Comparison of ENCODE assay signal across 11 mouse cellular contexts in genomic region chr2:65236644-65237043, GRCm38 (mm10). TPM values are rescaled to one million over a fixed set of nuclear protein-coding genes. Genes with fewer than 3 reads are reported as not detected.
DNase-seq lines count a peak whose midpoint lies in the region; ATAC-seq and TF ChIP-seq lines count a peak whose summit lies in the region.
"Had no signal": no experiment of that assay in that cellular context is flagged by ENCODE, and none has a peak within 500 bp of the region (broad histone marks: within the 10 kb centered on the region; RNA-seq: fewer than 3 reads in every experiment).

No protein-coding gene starts in this region.

- 73% methylated on average over 8 of the region's 8 CpGs for WGBS in embryonic facial prominence, embryonic 15.5 days
- 87% methylated on average over 8 of the region's 8 CpGs for WGBS in embryonic facial prominence, embryonic 10.5 days
- WGBS in kidney, adult 2 months: 40% methylated on average over 8 of the region's 8 CpGs
- 81% methylated on average over 8 of the region's 8 CpGs for WGBS in midbrain, embryonic 14.5 days
- 81% methylated on average over 8 of the region's 8 CpGs for WGBS in midbrain, embryonic 13.5 days
- 81% methylated on average over 8 of the region's 8 CpGs for WGBS in stomach, embryonic 14.5 days

- H3K36me3 ChIP-seq in embryonic facial prominence, embryonic 15.5 days: no peaks in the 10 kb centered on the region
- H3K36me3 ChIP-seq in embryonic facial prominence, embryonic 10.5 days (replicated peaks): no peaks in the 10 kb centered on the region
- no peaks in the 10 kb centered on the region; the same call in 1 of the 2 replicates for H3K36me3 ChIP-seq in kidney, adult 2 months (ENCODE audit: control insufficient read depth, insufficient read depth, low read length)
- H3K36me3 ChIP-seq in midbrain, embryonic 14.5 days (ENCODE audit: control insufficient read depth, insufficient read depth, low read length): no peaks in the 10 kb centered on the region
- H3K36me3 ChIP-seq in midbrain, embryonic 13.5 days: no peaks in the 10 kb centered on the region
- H3K36me3 ChIP-seq in stomach, embryonic 14.5 days (ENCODE audit: control insufficient read depth, insufficient read depth, low read length): no peaks in the 10 kb centered on the region

- no peak for ATAC-seq in embryonic facial prominence, embryonic 15.5 days (ENCODE audit: insufficient number of reproducible peaks, low FRiP score, low TSS enrichment, low read depth)
- no peak for ATAC-seq in midbrain, embryonic 14.5 days (ENCODE audit: low FRiP score, low TSS enrichment)
- ATAC-seq in midbrain, embryonic 13.5 days: no peak
- ATAC-seq in stomach, embryonic 14.5 days (ENCODE audit: insufficient number of reproducible peaks, insufficient read depth, low FRiP score, low read depth): no peak

- H3K9ac ChIP-seq in embryonic facial prominence, embryonic 15.5 days: no peak overlapping the region
- H3K9ac ChIP-seq in midbrain, embryonic 14.5 days (replicated peaks; ENCODE audit: low read length): no peak overlapping the region
- no peak overlapping the region for H3K9ac ChIP-seq in midbrain, embryonic 13.5 days (replicated peaks)
- H3K9ac ChIP-seq in stomach, embryonic 14.5 days (replicated peaks; ENCODE audit: low read depth, low read length): no peak overlapping the region

- no peak for DNase-seq in embryonic facial prominence, embryonic 10.5 days (ENCODE audit: low spot score)
- no peak for DNase-seq in kidney, adult 2 months
- DNase-seq in kidney, postnatal 4 days: no peak
- peak; percentile 15 for DNase-seq in midbrain, embryonic 14.5 days
- no peak for DNase-seq in layer of hippocampus, adult 9-11 months
- DNase-seq: kidney, postnatal 36 days; lung, postnatal 4 days had no signal

- no peak for TF ChIP-seq POLR2A in kidney, adult 2 months (IDR thresholded peaks at IDR 0.05; ENCODE audit: low read depth, low read length)

- H3K27ac ChIP-seq in embryonic facial prominence, embryonic 15.5 days (replicated peaks): no peak overlapping the region
- H3K27ac ChIP-seq in embryonic facial prominence, embryonic 10.5 days (replicated peaks): no peak overlapping the region
- H3K27ac ChIP-seq in kidney, adult 2 months (ENCODE audit: insufficient read depth, low read depth, low read length): peak overlapping the region; percentile 98
- no peak overlapping the region for H3K27ac ChIP-seq in midbrain, embryonic 14.5 days (replicated peaks; ENCODE audit: low read depth, low read length)
- no peak overlapping the region for H3K27ac ChIP-seq in midbrain, embryonic 13.5 days
- no peak overlapping the region for H3K27ac ChIP-seq in stomach, embryonic 14.5 days (ENCODE audit: low read length)

- peak overlapping the region; percentile 95 for H3K4me2 ChIP-seq in embryonic facial prominence, embryonic 15.5 days (replicated peaks)
- no peak overlapping the region for H3K4me2 ChIP-seq in midbrain, embryonic 14.5 days (ENCODE audit: low read length)
- H3K4me2 ChIP-seq in midbrain, embryonic 13.5 days (replicated peaks): no peak overlapping the region
- peak overlapping the region; percentile 84 for H3K4me2 ChIP-seq in stomach, embryonic 14.5 days (replicated peaks; ENCODE audit: low read depth, low read length)

- no peak overlapping the region for H3K4me3 ChIP-seq in embryonic facial prominence, embryonic 15.5 days (replicated peaks)
- no peak overlapping the region for H3K4me3 ChIP-seq in embryonic facial prominence, embryonic 10.5 days
- peak overlapping the region; percentile 53 for H3K4me3 ChIP-seq in kidney, adult 2 months (ENCODE audit: insufficient read depth, low read depth, low read length)
- no peak overlapping the region for H3K4me3 ChIP-seq in midbrain, embryonic 14.5 days (replicated peaks; ENCODE audit: low read depth, low read length)
- no peak overlapping the region for H3K4me3 ChIP-seq in midbrain, embryonic 13.5 days (replicated peaks)
- peak overlapping the region; percentile 79; the same call in 1 of the 2 replicates for H3K4me3 ChIP-seq in stomach, embryonic 14.5 days (ENCODE audit: low read depth, low read length)
- H3K4me3 ChIP-seq: erythroblast, embryonic 14.5 days had no signal

- H3K9me3 ChIP-seq in embryonic facial prominence, embryonic 15.5 days (replicated peaks): no peaks in the 10 kb centered on the region
- no peaks in the 10 kb centered on the region for H3K9me3 ChIP-seq in embryonic facial prominence, embryonic 10.5 days
- H3K9me3 ChIP-seq in midbrain, embryonic 14.5 days (ENCODE audit: control insufficient read depth, low read length): no peaks in the 10 kb centered on the region
- H3K9me3 ChIP-seq in midbrain, embryonic 13.5 days: no peaks in the 10 kb centered on the region
- H3K9me3 ChIP-seq in stomach, embryonic 14.5 days (ENCODE audit: control insufficient read depth, low read depth, low read length): no peaks in the 10 kb centered on the region

- no peaks in the 10 kb centered on the region for H3K27me3 ChIP-seq in embryonic facial prominence, embryonic 15.5 days
- H3K27me3 ChIP-seq in embryonic facial prominence, embryonic 10.5 days (replicated peaks; ENCODE audit: low read depth, poor library complexity, severe bottlenecking): peaks cover 54% of the 10 kb centered on the region
- H3K27me3 ChIP-seq in kidney, adult 2 months (replicated peaks; ENCODE audit: control insufficient read depth, insufficient read depth, low read length): no peaks in the 10 kb centered on the region
- peaks cover 11% of the 10 kb centered on the region; the same call in 1 of the 2 replicates for H3K27me3 ChIP-seq in midbrain, embryonic 14.5 days (ENCODE audit: control insufficient read depth, insufficient read depth, low read length)
- peaks cover 22% of the 10 kb centered on the region for H3K27me3 ChIP-seq in midbrain, embryonic 13.5 days
- H3K27me3 ChIP-seq in stomach, embryonic 14.5 days (ENCODE audit: control insufficient read depth, insufficient read depth, low read length): no peaks in the 10 kb centered on the region

- no peak for TF ChIP-seq CTCF in kidney, adult 2 months (conservative IDR thresholded peaks at IDR 0.05; ENCODE audit: insufficient read depth, insufficient read length, low read depth, low read length)

- H3K4me1 ChIP-seq in embryonic facial prominence, embryonic 15.5 days: peaks cover 16% of the 10 kb centered on the region; the same call in 1 of the 2 replicates
- H3K4me1 ChIP-seq in embryonic facial prominence, embryonic 10.5 days: peaks cover 20% of the 10 kb centered on the region
- H3K4me1 ChIP-seq in kidney, adult 2 months (ENCODE audit: control insufficient read depth, insufficient read depth, low read length): peaks cover 16% of the 10 kb centered on the region; the same call in 1 of the 2 replicates
- peaks cover 6% of the 10 kb centered on the region; the same call in 1 of the 2 replicates for H3K4me1 ChIP-seq in midbrain, embryonic 14.5 days (ENCODE audit: control insufficient read depth, insufficient read depth, low read length)
- H3K4me1 ChIP-seq in midbrain, embryonic 13.5 days (replicated peaks): peaks cover 20% of the 10 kb centered on the region
- peaks cover 11% of the 10 kb centered on the region; the same call in 1 of the 2 replicates for H3K4me1 ChIP-seq in stomach, embryonic 14.5 days (ENCODE audit: control insufficient read depth, insufficient read depth, low read length)

RNA-seq across cellular contexts. Expression of gene Cobll1, which starts 2.6 kb away (rescaled TPM):
- polyA plus RNA-seq in embryonic facial prominence, embryonic 15.5 days (2015; fragmentation: Nextera tagmentation; extraction: Ambion mirVana): 4.1 and 4.7 TPM in 2 replicates
- 4.0 and 4.1 TPM in 2 replicates for polyA plus RNA-seq in embryonic facial prominence, embryonic 10.5 days (2016; fragmentation: Nextera tagmentation; extraction: Ambion mirVana)
- 51.7 and 53.2 TPM in 2 replicates for polyA plus RNA-seq in kidney, adult 2 months (2012; rRNA removed)
- 1.9 and 3.5 TPM in 2 replicates for polyA plus RNA-seq in midbrain, embryonic 14.5 days (2014; fragmentation: Nextera tagmentation; extraction: Ambion mirVana)
- polyA plus RNA-seq in midbrain, embryonic 13.5 days (2015; fragmentation: Nextera tagmentation; extraction: Ambion mirVana): 2.6 and 2.8 TPM in 2 replicates
- 17.2 and 17.4 TPM in 2 replicates for polyA plus RNA-seq in stomach, embryonic 14.5 days (2014; fragmentation: Nextera tagmentation; extraction: Ambion mirVana)
- polyA plus RNA-seq: erythroblast, embryonic 14.5 days had no signal

Comparison
In these comparisons a context has a peak if more than half of its experiments do, and no peak if none do; other contexts are left out.
1. H3K4me2 ChIP-seq: peak in embryonic facial prominence, embryonic 15.5 days (single experiment) and stomach, embryonic 14.5 days (single experiment); none in midbrain, embryonic 14.5 days (single experiment) and midbrain, embryonic 13.5 days (single experiment).
2. H3K4me3 ChIP-seq: peak in kidney, adult 2 months (single experiment) and stomach, embryonic 14.5 days (single experiment); none in embryonic facial prominence, embryonic 15.5 days (single experiment), embryonic facial prominence, embryonic 10.5 days (single experiment), midbrain, embryonic 14.5 days (single experiment) and midbrain, embryonic 13.5 days (single experiment).